Comparison of ENCODE assay signal across 9 mouse cellular contexts in genomic region chr1:133712288-133713008, GRCm38 (mm10). TPM values are rescaled to one million over a fixed set of nuclear protein-coding genes. Genes with fewer than 3 reads are reported as not detected.
DNase-seq lines count a peak whose midpoint lies in the region; ATAC-seq and TF ChIP-seq lines count a peak whose summit lies in the region.
"Had no signal": no experiment of that assay in that cellular context is flagged by ENCODE, and none has a peak within 500 bp of the region (broad histone marks: within the 10 kb centered on the region; RNA-seq: fewer than 3 reads in every experiment).

No protein-coding gene starts in this region.

- peaks cover 2% of the 10 kb centered on the region for H3K4me1 ChIP-seq in ES-Bruce4 (ENCODE audit: control insufficient read depth, insufficient read depth, low read length)
- H3K4me1 ChIP-seq in limb, embryonic 12.5 days (replicated peaks), result peaks cover 37% of the 10 kb centered on the region

- no peak for TF ChIP-seq EP300 in ES-Bruce4 (IDR thresholded peaks at IDR 0.05; ENCODE audit: insufficient read depth, low read depth, low read length)

- H3K4me3 ChIP-seq in ES-Bruce4 (ENCODE audit: low read depth, low read length), result no peak overlapping the region
- no peak overlapping the region for H3K4me3 ChIP-seq in limb, embryonic 12.5 days (replicated peaks)

- H3K4me2 ChIP-seq in limb, embryonic 12.5 days, result peak overlapping the region; percentile 29

- no peak for TF ChIP-seq POLR2A in ES-Bruce4 (IDR thresholded peaks at IDR 0.05; ENCODE audit: insufficient read depth, low read length)

- H3K27ac ChIP-seq in ES-Bruce4 (ENCODE audit: insufficient read depth, low read length), result no peak overlapping the region
- H3K27ac ChIP-seq in limb, embryonic 12.5 days, result peak overlapping the region; percentile 62

- WGBS in limb, embryonic 12.5 days, result 35% methylated on average over 12 of the region's 12 CpGs

- H3K27me3 ChIP-seq in ES-Bruce4 (ENCODE audit: control insufficient read depth, insufficient read depth, low read length, poor library complexity, severe bottlenecking), result no peaks in the 10 kb centered on the region
- H3K27me3 ChIP-seq in limb, embryonic 12.5 days, result no peaks in the 10 kb centered on the region
- H3K27me3 ChIP-seq: Patski had no signal

- H3K36me3 ChIP-seq in ES-Bruce4 (ENCODE audit: control insufficient read depth, insufficient read depth, low read length, poor library complexity, severe bottlenecking), result no peaks in the 10 kb centered on the region
- H3K36me3 ChIP-seq in limb, embryonic 12.5 days, result peaks cover 18% of the 10 kb centered on the region; the same call in 1 of the 2 replicates

- peak; percentile 13 to 42 for DNase-seq in left cerebral cortex, adult 18-20 months (ENCODE audit: low spot score in 2 of 2)
- no peak for DNase-seq in left cerebral cortex, adult 11 months (ENCODE audit: low spot score)
- DNase-seq in ZHBTc4 (ENCODE audit: low read depth, low spot score), result peak; percentile 54
- no peak for DNase-seq in thymus, postnatal 14 days
- DNase-seq in retina, postnatal 1 day, result no peak

- H3K9me3 ChIP-seq in ES-Bruce4 (replicated peaks; ENCODE audit: control insufficient read depth, insufficient read depth, low read length, poor library complexity, severe bottlenecking), result no peaks in the 10 kb centered on the region
- no peaks in the 10 kb centered on the region for H3K9me3 ChIP-seq in limb, embryonic 12.5 days

- no peak overlapping the region for H3K9ac ChIP-seq in ES-Bruce4 (ENCODE audit: low read depth, poor library complexity, severe bottlenecking)
- H3K9ac ChIP-seq in limb, embryonic 12.5 days (replicated peaks), result no peak overlapping the region

- no peak for ATAC-seq in limb, embryonic 12.5 days (ENCODE audit: insufficient number of reproducible peaks, insufficient read depth, low FRiP score, low TSS enrichment, low read depth)
- ATAC-seq: Patski had no signal

- peak; percentile 27 for TF ChIP-seq CTCF in ES-Bruce4 (IDR thresholded peaks at IDR 0.05; ENCODE audit: low read depth, low read length)

RNA-seq across cellular contexts. Expression of gene Lax1, which starts 22.5 kb away (rescaled TPM):
- under 1 TPM in 1 of 2 experiments, not detected in 1; 0.40 TPM for total RNA-seq in left cerebral cortex, adult 18-20 months (2021)
- 1.4 and 1.5 TPM in 2 replicates for polyA plus RNA-seq in ES-Bruce4 (2011; ENCODE audit: insufficient read depth, insufficient read length, low read depth, missing spikeins)
- polyA plus RNA-seq in limb, embryonic 12.5 days (2016; fragmentation: Nextera tagmentation; extraction: Ambion mirVana), result 1.1 and 1.3 TPM in 2 replicates
- total RNA-seq: midbrain, postnatal 0 days had no signal
- polyA plus RNA-seq: midbrain, postnatal 0 days had no signal

RNA-seq across cellular contexts. Expression of gene Gm38394, which starts 51.3 kb away (rescaled TPM):
- total RNA-seq in left cerebral cortex, adult 18-20 months (2021), result 10 to 100 TPM; 23.9 to 27.1 TPM
- polyA plus RNA-seq in ES-Bruce4 (2011; ENCODE audit: insufficient read depth, insufficient read length, low read depth, missing spikeins), result 79.1 and 81.1 TPM in 2 replicates
- 7.9 and 8.1 TPM in 2 replicates for polyA plus RNA-seq in limb, embryonic 12.5 days (2016; fragmentation: Nextera tagmentation; extraction: Ambion mirVana)

RNA-seq across cellular contexts. Expression of gene Zbed6, which starts 51.8 kb away (rescaled TPM):
- 1 to 10 TPM; 8.3 TPM for total RNA-seq in left cerebral cortex, adult 18-20 months (2021)
- polyA plus RNA-seq in ES-Bruce4 (2011; ENCODE audit: insufficient read depth, insufficient read length, low read depth, missing spikeins), result 36.9 and 38.4 TPM in 2 replicates
- not detected in 2 replicates for polyA plus RNA-seq in limb, embryonic 12.5 days (2016; fragmentation: Nextera tagmentation; extraction: Ambion mirVana)

Comparison
In these comparisons a context has a peak if more than half of its experiments do, and no peak if none do; other contexts are left out.
1. DNase-seq: peak in left cerebral cortex, adult 18-20 months (2 of 2) and ZHBTc4 (single experiment); none in left cerebral cortex, adult 11 months (single experiment), thymus, postnatal 14 days (single experiment) and retina, postnatal 1 day (single experiment).
2. RNA of gene Zbed6, which starts 51.8 kb away (polyA plus RNA-seq): 36.9 to 38.4 TPM in ES-Bruce4; not detected in limb, embryonic 12.5 days; every median in the first group is over 10 times any median in the second.